Mouse (Mus musculus) right cerebral cortex, postnatal 25 days (tissue): ENCODE measurements around the gene Stab2.

Experiments
- DNase-seq: peaks from one replicate; pipeline ENCODE4 v3.0.0; 2022

The Stab2 gene

DNA sequence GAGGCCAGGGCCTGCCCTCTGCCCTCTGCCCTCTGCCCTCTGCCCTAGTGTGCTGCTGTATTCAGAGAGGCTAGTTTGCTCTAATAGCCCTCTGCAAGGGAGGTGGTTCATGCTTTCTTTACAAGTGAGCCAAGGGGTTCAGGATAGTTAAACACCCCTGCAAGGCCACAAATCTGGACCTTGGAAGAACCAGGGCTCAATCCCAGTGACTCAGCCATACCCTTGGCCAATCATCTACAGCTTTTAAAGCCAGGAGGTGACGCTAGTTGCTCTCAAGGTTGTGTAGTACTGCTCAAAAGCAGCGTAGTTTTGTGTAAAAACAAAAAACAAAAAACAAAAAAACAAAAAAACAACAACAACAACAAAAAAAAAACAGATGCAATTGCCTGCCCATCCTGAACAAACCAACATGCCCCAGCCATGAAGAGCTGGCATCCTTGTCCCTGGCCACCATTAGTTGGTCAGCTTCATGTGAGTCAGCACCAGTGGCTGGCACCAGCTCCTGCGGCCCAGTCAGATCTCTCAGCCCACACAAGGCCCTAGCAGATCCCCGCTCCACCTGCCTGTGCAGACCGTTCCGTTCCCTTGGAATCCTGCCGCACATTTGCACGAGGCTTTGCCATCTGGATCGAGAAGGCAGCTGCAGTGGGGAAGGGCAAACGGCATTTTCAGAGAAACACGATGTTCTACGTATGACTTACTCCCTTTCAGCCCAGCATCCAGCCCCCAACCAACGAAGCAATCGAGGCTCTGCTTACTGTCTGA is 117.5 kb downstream of the Stab2 start:
- DNase-seq = peak; percentile 54

DNA sequence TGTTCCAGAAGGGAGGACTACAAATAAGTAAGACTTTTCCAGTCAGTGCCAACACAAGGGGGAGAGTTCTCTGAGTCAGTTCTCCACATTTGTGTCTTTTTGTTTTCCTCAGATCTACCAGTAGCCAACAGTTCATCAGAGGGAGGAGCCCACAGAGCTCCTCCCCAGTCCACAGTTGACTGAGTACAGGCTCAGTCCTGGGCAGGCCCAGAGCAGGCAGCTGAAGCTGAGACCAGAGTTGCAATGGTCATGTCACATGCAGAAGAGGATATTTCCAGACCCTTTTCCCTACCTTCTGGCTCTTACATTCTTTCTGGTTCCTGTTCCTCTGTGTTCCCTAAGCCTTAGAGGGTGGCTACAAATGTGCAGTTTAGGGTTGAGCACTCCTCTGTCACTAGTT is 118.4 kb downstream of the Stab2 start:
- DNase-seq = no peak

DNA sequence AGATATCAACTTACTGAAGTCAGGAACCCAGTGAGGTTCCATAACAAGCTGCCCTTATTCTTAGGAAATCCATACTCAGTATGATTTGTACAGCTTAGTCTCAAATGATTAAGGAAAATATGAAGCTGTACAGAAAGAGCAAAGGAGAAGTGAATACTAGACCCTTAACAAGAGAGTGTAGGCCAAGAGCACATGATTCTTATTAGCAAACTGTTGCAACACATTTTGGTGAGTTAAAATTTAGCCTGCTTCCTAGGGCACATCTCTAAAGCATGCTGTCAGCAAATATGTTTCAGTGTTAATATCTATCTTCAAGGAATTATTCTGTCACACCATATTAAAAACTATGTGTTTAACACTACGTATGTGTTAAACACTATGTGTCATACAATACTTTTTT is 121.4 kb downstream of the Stab2 start:
- DNase-seq = no peak

DNA sequence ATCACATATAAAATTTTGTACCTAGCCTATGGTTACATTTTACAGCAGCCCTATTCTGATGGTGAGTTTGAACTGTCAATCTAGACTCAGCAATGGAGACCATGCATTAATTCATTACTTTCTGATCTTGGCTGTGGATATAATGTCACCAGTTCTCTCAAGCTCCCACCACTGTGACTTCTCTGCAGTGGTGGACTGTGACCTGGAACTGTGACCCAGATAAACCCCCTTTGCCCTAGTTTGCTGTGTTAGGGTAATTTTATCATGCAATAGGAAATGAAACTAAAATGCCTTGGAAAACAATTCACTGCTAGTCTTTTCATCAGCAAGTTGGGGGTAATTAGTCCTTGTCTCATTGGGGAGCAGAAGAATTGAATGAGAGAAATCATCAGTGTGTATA is 126.4 kb downstream of the Stab2 start:
- no peak for DNase-seq

DNA sequence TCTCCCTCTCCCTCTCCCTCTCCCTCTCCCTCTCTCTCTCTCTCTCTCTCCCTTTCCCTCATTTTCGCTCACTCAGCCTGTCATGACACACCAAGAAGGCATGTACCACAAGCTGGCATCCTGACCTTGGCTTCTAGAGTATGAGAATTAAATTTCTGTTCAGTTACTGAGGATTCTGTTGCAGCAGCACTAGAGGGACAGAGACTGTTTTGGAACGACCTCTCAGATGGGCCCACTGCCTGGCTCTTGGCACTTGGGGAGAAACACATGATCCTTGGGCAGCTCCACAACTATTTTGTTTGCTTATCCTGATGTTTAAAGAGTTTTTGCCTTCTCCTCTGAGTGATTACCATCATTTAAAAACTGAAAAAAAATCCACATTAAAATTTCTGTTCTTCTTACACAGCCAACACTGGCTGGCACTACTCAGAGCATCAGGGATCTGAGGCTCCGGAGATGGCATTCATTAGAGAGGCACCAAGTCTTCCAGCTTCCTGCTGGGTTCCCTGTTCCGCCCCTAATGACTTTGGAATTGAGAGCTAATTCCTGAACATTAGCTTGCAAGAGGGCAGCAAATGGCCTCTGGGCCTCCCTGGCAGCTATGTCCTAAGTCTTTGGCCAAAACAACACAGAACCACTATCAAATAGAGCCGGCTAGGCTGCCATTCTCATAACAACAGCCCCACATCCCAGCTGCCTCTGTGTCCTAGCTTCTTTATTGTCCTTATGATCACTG is 127.6 kb downstream of the Stab2 start:
- DNase-seq = no peak

DNA sequence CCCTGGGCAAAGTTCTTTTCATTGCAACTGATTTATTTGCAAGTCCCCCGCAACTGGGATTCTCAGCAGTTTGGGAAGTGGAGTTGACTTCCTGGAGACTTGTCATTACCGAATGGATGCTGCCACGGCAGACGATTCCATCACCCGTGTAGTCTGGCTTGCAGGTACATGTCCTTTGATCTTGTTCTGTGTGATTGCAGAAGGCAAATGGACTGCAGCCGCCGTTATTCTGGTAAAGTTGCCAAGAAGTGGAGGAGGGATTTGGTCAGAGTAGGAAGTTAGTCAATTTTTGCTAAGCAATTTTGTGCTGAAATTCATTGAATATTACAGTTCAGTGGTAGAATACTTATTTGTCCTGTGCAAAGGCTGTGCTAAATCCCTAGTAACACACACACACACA is 129.1 kb downstream of the Stab2 start:
- no peak for DNase-seq

DNA sequence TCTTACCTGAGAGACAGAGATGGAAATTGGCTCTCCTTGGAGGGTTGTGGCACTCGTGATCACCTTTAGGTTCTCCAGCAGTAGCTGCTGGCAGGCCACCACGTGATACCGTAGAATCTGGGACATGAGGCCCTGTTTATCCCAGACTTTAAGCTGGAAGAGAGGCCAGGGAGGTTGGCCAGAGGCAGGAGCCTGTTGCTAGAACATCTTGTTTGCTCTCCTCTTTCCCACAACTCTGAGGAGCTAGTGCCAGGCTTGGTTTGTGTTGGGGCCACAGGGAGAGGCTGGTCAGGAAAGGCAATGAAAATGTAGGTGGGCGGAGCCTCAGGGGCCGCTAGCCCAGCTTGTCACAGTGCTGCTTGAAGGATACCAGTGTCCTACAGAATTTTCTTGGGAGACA is 135.2 kb downstream of the Stab2 start:
- no peak for DNase-seq

DNA sequence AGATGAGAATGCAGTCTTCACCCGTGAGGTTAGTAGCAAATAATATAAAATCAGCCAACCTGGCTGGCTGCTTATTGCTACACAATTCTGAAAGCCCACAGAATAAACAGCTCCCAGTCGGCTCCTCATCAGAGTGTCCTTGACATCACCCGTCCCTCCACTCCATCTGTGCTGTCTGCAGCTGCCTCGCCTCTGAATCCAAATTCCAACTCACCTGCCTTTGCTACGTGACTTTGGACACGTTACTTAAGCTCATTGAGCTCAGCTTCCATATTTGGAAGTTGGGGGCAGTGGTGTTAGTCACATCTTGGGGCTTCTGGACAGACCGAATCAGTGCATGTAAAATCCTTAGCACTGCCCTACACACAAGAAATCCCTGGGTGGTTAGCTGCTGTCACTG is 135.7 kb downstream of the Stab2 start:
- DNase-seq = no peak

DNA sequence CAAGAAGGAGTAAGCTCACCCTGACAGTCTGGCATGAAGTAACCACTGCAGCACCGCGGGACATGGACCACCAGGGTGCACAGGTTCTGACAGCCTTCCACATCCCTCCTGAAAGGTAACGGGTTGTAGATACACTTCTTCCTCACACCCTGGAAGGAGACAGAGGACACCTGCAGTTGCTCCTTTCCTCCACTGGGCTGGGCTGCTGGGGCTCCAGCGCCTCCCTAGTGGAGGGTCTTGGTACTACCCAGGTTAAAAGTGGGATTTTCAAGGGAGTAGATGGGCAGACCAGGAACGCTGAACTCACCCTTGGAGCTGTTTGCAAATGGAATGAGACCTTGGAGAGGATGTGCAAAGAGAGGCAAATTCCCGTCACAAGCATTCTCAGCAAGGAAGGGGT is 144.4 kb downstream of the Stab2 start:
- no peak for DNase-seq

DNA sequence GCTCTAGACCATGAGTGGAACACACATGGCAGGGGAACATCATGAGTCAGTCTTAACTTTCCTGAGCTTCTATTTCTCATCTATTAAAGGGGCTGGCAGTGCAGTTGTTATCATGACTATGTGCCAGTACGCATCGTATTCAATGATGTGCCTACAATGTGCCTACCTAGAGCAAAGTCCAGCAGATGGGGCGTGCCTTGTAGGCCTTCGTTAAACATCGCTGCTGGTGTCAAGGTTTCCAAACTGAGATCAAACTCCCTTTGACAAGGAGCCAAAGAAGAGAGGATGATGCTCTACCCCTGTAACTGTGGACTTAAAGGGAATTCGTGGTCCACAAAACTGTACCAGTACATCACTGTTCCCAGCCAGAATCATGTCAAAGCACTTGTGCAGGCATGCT is 145.3 kb downstream of the Stab2 start:
- no peak for DNase-seq

DNA sequence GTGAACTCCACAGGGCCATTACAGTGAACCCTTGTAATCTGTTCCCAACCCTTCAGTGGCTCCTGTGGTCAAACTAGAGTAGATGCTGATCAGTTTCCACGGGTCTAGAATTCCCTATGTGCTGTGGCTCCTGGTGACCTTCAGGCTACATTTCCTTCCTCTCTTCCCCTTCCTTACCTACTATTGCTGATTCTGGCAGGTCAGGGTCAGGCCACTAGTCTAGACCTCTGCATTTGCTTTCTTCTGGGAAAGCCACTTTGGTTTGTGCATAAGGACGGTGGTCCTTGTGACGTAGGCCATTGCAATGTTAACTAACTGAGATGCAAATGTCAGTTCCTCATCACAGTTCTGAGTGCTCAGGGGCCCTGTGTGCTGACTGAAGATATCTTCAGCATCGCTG is 147.4 kb downstream of the Stab2 start:
- DNase-seq = no peak

DNA sequence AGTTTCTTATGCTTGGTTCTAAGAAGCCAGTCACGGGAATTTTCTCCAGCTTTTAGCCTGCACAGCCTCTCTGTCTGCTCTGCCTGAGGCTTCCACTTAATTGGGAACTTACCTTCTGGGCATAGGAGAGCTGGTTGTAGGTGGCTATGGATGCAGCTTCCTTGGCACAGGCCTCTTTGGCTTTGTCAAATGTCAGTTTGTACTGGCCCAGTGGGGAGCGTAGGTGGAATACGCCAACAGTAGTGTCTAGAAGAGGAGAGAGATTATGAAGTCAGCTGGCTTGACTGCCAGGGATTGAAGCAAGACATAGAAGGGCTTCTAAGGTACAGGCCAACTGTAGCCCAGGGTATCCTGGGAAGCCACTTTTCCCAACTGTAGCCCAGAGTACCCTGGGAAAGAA is 154.4 kb downstream of the Stab2 start:
- no peak for DNase-seq

DNA sequence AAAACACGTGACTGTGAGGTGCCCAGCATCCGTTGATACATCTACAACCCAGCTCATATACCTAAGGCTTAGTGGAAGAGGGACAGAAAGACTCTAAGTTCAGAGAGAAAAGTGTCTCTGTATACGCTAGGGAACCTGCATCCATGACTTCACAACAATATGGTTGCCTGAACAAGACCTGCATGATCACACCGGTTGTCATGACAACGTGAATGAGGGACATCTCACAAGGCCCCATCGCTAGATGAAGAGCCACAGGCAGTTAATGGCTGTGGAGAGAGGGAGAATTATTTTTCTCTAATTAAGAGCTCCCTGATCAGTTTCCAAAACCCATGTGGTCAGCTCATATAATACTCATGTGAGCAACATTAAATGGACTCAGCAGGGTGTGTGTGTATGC is 155.7 kb downstream of the Stab2 start:
- DNase-seq = no peak

DNA sequence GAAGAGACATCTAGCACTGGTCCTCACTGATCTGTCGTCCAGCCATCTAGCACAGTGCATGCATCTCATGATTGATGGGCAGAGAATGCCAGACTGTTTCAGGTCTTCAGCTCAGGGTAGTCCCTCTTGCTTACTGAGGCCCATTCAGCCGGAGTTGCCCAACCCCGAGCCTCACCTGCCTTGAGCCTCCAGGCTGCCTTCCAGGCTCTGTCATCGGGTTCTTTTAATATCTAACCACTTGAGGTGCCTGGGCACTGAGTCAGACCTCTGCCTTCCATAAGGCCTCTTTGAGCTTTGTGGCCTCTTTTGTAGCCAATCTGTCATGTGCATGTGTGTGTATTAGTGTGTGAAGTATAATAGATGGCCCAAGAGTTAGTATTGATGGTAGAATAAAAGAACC is 158.3 kb downstream of the Stab2 start:
- DNase-seq = no peak

DNA sequence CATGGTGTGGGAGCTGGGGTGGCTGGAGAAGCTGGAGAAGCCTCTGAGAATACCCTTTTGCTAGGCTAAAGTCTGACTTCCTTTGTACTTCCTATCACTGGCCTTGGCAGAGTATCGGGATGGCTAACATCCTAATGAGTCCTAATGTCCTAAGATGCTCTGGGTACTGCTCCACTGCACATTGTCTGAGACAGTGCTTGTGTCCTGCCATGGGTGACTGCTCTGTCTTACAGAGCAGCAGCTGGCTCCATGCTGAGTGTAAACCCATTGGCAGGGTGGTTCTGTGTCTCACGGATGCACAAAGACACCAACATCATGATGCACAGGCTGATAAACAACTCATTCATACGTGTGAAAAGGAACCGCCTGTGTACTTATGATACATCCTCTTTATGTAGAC is 158.7 kb downstream of the Stab2 start:
- DNase-seq = no peak

DNA sequence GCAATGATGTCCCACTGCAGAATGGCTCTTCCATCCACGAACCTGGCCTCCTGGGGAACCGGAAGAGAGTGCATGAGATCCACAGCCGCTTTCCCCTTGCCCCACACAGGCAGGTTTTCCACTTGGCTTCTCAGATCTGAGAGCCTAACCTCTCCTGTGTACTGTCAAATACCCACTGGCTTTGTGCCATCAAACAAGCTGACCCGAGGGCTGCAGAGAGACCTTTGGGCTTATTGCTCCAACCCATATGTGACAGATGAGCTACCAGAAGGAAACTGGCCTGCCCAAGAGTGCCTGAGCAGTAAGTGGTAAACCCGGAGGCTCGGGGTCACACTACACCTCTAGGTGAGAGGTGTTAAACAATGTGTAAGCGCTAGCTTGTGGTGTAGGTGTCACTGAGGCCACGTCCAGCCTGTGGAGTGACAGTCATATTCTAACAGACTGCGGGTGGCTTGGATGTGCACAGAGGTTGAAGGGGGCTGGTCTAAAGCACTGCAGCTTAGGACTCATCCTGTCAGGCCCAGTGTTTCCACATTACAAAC is 160.8 kb downstream of the Stab2 start:
- no peak for DNase-seq

DNA sequence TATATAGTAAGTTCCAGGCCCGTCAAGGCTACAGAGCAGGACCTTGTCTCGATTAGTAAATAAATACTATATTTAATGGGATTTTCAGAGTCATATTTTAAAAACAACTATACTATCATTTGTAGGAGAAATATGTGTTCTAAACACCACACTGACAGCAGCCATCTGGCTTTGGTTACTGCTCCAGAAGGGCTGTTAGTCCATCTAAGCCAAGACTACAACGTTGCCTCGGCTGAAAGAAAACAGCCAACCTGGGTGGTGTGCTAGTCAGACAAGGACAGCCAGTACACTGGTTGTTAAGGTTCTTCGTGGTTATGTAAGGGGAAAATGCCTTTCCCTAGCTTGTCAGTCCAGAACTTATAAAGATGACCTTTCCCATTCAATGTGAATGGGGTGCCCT is 165.2 kb downstream of the Stab2 start:
- no peak for DNase-seq

DNA sequence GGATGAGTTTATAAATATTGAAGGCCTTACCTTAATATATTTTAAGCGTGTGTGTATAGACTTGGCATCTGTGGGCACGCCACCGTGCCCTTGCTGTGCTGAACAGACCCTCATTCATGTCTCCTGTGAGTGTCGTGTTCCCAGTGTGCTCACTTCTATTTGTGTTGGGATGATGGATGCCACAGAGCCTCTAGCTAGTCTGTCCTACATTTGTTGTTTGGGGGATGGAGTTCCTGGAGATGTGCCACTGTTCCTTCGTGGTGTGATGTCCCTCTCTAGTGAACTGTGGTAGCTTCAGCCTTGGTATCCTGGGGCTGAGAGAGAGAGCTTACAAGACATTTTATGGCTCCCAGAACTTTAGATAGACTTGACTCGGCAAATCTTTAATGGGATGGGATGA is 169.0 kb downstream of the Stab2 start:
- DNase-seq = no peak

DNA sequence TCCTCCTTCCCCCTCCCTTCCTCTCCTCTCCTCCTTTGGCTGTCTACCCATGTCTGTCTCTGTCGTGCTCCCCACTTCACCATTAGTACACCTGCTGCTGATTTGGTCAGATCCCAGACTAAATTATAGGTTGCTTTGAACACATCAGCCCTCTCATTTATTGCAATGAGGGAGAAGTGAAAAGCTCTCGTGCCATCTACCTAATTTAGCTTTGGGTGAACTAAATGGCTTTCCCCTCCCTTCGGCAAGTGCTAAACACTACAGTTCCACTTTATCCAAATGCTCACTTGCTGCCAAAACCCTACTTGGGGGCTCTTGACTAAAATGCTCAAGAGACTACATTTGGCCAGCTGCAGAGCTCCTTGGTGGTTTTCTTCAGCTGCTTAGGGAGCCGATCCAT is 171.0 kb downstream of the Stab2 start:
- DNase-seq = no peak

DNA sequence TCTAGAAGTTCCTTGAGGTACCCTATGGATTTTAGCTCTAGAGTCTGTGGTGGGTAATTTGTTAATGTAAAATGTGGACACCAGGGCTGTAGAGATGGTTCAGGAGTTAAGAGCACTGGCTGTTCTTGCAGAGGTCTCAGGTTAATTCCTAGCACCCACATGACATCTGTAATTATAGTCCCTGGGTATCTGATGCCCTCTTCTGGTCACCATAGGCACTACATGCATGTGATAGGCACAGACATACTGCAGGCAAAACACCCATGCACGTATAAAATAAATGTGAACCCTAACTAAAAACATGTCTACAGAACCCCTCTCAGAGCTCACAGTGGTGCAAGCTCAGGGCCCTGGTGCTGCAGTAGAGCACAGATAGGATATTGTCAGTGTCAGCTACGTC is 178.3 kb downstream of the Stab2 start:
- no peak for DNase-seq

DNA sequence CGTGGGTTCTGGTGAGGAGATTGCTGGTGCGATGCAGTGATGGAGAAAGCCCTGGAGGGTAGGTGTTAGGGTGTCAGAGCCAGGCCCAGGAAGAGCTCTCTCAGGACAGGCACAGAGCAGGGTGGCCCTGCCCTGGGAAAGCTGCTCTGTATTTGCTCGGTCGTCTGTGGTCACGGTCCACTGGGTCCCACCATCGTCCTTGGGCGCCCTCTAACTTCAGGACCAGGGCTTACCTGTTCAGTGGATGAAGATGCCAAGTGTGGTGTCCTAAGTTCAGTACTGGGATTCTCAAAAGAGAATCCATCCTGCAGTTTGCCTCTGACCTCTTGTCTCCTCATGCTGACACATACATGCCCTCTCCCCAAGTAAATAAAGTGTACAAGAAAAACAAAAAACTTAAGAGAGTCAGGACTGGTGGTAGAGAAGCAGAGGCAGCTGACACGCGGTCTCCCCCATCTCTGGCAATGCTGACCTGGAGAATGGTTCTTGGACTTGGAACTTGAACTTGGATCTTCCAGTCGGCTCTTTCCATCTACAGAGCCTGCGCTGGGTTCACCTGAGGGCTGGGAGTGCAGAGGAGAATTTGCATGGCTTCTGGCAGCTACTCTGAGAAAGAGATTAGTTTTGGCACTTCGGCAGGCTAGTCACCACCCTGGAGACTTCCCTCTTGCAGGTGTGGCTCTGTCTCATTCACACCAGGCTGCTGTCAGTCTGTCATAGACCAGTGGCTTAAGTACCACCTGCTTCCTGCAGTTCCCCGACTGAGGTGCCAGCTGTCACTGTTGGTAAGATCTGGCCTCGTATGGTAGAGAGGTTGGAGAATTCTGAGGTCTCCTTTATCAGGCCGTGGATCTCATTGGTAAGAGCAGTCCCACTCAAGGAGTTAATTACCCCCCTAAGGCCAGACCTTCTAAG is 179.3 kb downstream of the Stab2 start:
- no peak for DNase-seq

DNA sequence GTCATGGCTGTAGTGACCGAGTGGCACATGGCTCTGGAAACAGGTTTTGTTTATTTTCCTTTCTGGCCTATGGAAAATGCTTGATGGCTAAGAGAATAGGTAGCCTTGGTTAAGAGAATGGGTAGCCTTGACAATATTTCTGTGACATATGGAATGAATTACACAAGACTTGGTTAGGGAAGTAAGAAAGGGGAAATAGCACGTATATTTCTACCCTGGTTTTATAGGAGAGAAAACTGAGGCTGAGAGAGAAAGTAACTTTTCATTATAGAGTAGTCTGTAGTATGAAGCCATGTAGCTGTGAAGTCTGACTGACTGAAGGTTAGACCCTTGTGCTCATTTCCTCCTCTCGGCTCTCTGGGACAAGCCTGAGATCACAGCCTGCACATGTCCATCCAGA is 180.9 kb downstream of the Stab2 start:
- no peak for DNase-seq

DNA sequence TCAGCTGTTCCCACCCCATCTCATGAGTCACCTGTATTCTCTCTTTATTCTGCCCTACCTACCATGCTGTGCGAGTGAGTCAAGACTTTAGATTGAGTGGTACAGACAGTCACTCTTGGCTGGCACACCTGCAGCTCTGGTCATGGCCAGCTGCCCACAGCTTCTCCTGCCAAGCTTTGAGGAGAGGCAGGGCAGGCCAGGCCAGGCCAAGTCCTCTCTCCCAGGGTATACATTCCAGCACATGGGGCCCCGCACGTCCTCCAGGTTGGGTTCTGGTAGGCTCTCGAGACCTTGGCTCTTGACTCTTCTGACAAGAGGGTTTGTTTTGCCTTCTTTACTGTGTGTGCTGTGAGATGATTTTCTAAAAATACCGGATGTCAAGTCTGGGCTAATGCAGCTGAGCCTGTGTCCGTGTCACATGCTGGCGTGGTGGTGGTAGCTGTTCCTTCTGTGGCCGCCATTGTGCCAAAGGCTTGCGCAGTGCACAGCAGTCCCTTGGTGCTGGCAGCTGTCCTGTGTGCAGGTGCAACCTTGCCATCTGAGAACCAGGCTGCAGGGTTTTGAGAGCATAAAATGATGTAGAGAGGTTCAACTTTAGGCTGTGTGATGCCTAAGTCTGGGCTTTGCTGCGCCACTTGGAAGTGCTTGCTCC is 181.8 kb downstream of the Stab2 start:
- no peak for DNase-seq
